Mouse (Mus musculus) embryonic facial prominence, embryonic 11.5 days (tissue): ENCODE data around the gene Pan3. TPM values are rescaled to one million over a fixed set of nuclear protein-coding genes. Genes with fewer than 3 reads are reported as not detected.
A peak's percentile ranks its signal among the peaks of the same experiment; 100 is the strongest.

ENCODE experiments used
- ATAC-seq: fragments of 200-750 bp; cut with Nextera tagmentation; replicated peaks from 2 replicates; pipeline ENCODE4 v1.8.0; 2017; ENCODE audit warnings: low read depth; ENCODE audit not compliant: insufficient number of reproducible peaks, low FRiP score, low TSS enrichment
- DNase-seq: peaks from one replicate; pipeline ENCODE4 v3.0.0-alpha.2; 2015; ENCODE audit warnings: low spot score
- H3K27ac ChIP-seq: fragments of 300-500 bp; sonication (generic); replicated peaks from 2 replicates; pipeline ENCODE4 v1.5.1; 2014; ENCODE audit warnings: mild to moderate bottlenecking, low read depth, low read length, control low read depth
- H3K27me3 ChIP-seq: fragments of 300-500 bp; sonication (generic); 2 replicates; pipeline ENCODE4 v1.6.1; 2014; ENCODE audit warnings: mild to moderate bottlenecking, low read length, moderate library complexity, mixed read lengths; ENCODE audit not compliant: control insufficient read depth, insufficient read depth
- H3K36me3 ChIP-seq: fragments of 300-500 bp; sonication (generic); replicated peaks from 2 replicates; pipeline ENCODE4 v1.6.1; 2014; ENCODE audit warnings: low read depth, mild to moderate bottlenecking, low read length, moderate library complexity, mixed read lengths; ENCODE audit not compliant: control insufficient read depth, insufficient read depth
- H3K4me1 ChIP-seq: fragments of 300-500 bp; sonication (generic); 2 replicates; pipeline ENCODE4 v1.6.1; 2014; ENCODE audit warnings: low read length, mixed read lengths; ENCODE audit not compliant: control insufficient read depth, insufficient read depth
- H3K4me2 ChIP-seq: fragments of 300-500 bp; sonication (generic); 2 replicates; pipeline ENCODE4 v1.6.1; 2014; ENCODE audit warnings: low read depth, mild to moderate bottlenecking, control low read depth, low read length, moderate library complexity
- H3K4me3 ChIP-seq: fragments of 300-500 bp; sonication (generic); 2 replicates; pipeline ENCODE4 v1.5.1; 2014; ENCODE audit warnings: low read depth, low read length, control low read depth
- H3K9ac ChIP-seq: fragments of 300-500 bp; sonication (generic); replicated peaks from 2 replicates; pipeline ENCODE4 v1.6.1; 2014; ENCODE audit warnings: mild to moderate bottlenecking, control low read depth, low read length
- H3K9me3 ChIP-seq: fragments of 300-500 bp; sonication (generic); replicated peaks from 2 replicates; pipeline ENCODE4 v1.6.1; 2016; ENCODE audit warnings: mild to moderate bottlenecking, low read length, inconsistent platforms, mixed read lengths; ENCODE audit not compliant: control insufficient read depth
- WGBS: fragments of 180-500 bp; shearing (Covaris S2); extraction: QIAGEN DNeasy Blood & Tissue Kit; methylation state at CpG from one replicate; pipeline ENCODE4 v1.1.7; 2014; 5-methylcytosine and 5-hydroxymethylcytosine counted together
- polyA plus RNA-seq: library from polyadenylated mRNA; unstranded; fragments of >200 nt; fragmentation: Nextera tagmentation; extraction: Ambion mirVana; gene quantifications from 2 replicates; pipeline ENCODE4 v1.2.1, GENCODE M21; 2014

Pan3 gene
- polyA plus RNA-seq, 1 experiment from 2014 or later: 41.2 TPM

DNA sequence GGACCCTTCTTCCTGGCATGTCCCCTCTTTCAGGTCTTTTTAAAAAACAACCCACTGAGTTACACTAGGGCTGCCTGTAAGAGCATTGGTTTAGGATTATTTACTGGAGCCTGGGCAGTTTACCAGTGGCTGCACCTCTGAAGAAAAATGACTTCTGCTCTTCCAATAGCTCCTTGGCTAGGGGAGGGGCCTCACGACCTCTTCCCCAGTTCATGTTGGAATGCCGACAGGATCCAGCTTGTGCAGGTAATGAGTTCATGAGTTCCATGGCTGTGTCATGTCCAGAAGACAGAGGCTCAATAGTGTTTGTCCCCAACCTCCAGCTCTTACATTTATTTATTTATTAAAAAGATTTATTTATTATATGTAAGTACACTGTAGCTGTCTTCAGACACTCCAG, 5.8 kb downstream of the Pan3 start:
- ATAC-seq: no peak

DNA sequence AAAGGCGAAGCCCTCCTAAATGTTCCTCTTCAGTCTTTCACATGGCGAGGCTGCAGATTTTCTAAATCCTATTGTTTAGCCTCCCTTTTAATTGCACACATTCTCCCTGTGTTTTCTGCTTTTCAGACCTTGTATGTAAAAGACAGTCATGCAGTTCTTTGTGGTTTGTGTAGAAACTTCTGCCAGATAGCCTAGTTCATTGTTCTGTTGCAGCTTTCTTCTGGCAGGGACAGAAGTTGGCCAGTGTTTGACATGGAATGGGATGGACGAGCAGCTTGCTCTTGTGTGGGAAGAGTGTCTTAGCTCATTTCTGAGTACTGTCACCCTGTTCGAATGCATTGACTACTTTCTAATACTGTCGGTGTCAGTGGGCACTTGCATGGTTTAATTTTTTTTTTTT, 6.5 kb downstream of the Pan3 start:
- Histone ChIP-seq H3K36me3 (no peaks in the 10 kb centered on the region), H3K27me3 (no peaks in the 10 kb centered on the region), H3K4me1 (no peaks in the 10 kb centered on the region; the same call in 1 of the 2 replicates), H3K27ac (no peak overlapping the region), H3K4me2 (no peak overlapping the region), H3K9ac (no peak overlapping the region), H3K9me3 (no peaks in the 10 kb centered on the region), H3K4me3 (no peak overlapping the region)
- 86% methylated on average over 5 of the region's 5 CpGs for WGBS
- ATAC-seq (no peak), DNase-seq (no peak)

More for the DNA sequence above, 5.8 kb downstream of the Pan3 start:
- 67% methylated on average over 2 of the region's 2 CpGs for WGBS
- H3K4me2 ChIP-seq: no peak overlapping the region
- no peaks in the 10 kb centered on the region; the same call in 1 of the 2 replicates for H3K4me1 ChIP-seq
- H3K9me3 ChIP-seq: no peaks in the 10 kb centered on the region
- DNase-seq: no peak
- H3K9ac ChIP-seq: no peak overlapping the region
- no peaks in the 10 kb centered on the region for H3K27me3 ChIP-seq
- H3K27ac ChIP-seq: no peak overlapping the region
- no peaks in the 10 kb centered on the region for H3K36me3 ChIP-seq
- H3K4me3 ChIP-seq: no peak overlapping the region

DNA sequence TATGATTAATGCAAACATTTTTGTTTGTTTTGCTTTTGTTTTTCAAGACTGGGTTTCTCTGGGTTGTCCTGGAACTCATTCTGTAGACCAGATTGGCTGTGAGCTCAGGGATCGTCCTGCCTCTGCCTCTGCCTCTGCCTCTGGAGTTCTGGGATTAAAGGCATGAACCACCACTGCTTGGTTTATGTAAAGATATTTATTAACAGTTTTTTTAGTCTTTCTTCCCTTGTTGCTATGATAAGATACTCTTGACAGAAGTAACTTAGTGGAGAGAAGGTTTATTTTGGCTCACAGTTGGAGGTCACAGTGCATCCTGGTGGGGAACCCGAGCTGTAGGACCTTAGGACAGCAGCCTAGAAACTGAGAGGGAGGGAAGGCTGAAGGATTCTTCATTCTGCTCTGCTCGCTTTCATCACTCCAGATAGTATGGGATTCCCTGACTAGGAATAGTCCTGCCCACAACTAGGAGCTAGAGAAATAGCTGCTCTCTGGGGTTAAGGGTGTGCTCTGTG, 11.1 kb downstream of the Pan3 start:
- WGBS: 73% methylated on average over 3 of the region's 3 CpGs
- H3K4me2 ChIP-seq: no peak overlapping the region
- H3K4me3 ChIP-seq: no peak overlapping the region

DNA sequence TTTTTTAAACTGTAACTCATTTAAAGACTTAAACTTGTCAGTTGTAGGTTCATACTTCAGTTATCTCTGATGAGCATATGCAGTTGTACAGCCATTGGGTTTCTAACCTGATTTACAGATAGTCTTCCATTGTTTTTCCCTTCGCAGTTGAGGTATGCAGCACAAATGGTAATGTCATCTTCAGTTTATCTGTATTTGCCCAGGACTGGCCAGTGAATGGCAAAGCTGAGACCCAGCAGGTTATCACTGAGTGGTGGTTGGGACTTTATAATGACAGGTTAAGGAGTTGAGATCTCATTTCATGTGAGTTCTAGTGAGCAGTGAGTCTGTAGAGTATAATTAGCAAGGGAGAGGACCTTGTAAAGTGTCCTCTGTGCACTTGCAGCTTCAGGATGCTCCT, 12.0 kb downstream of the Pan3 start:
- WGBS: 97% methylated on average over 1 of the region's 1 CpGs
- no peak for ATAC-seq
- H3K4me1 ChIP-seq: no peaks in the 10 kb centered on the region; the same call in 1 of the 2 replicates

More for the DNA sequence above, 11.1 kb downstream of the Pan3 start:
- no peaks in the 10 kb centered on the region for H3K9me3 ChIP-seq
- no peak overlapping the region for H3K9ac ChIP-seq
- H3K4me1 ChIP-seq: no peaks in the 10 kb centered on the region; the same call in 1 of the 2 replicates
- DNase-seq (no peak), ATAC-seq (no peak)
- no peak overlapping the region for H3K27ac ChIP-seq
- no peaks in the 10 kb centered on the region for H3K27me3 ChIP-seq
- no peaks in the 10 kb centered on the region for H3K36me3 ChIP-seq

DNA sequence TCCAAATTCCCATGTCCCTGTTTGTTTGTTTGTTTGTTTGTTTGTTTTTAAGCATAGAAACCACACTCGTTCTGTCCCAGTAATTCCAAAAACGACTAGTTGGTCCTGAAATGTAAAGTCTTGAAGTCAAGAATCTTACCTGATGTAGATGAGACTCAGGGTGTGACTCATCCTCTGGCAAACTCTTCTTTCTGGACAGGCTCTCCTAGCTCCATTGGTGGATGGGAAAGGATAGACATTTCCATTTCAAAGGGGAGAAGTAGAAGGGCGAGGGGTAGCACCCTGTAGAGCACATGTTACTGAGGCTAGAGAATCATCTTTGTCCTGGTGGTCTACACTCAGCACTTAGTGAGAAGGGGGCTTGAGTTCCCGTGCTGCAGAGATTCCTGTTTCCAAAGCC, 12.8 kb downstream of the Pan3 start:
- H3K9me3 ChIP-seq: no peaks in the 10 kb centered on the region
- no peaks in the 10 kb centered on the region; the same call in 1 of the 2 replicates for H3K4me1 ChIP-seq
- H3K27me3 ChIP-seq: no peaks in the 10 kb centered on the region
- no peak for ATAC-seq
- 78% methylated on average over 4 of the region's 4 CpGs for WGBS
- DNase-seq: no peak
- H3K36me3 ChIP-seq: no peaks in the 10 kb centered on the region
- no peak overlapping the region for H3K27ac ChIP-seq
- H3K4me2 ChIP-seq: no peak overlapping the region
- no peak overlapping the region for H3K9ac ChIP-seq
- no peak overlapping the region for H3K4me3 ChIP-seq

More for the DNA sequence above, 12.0 kb downstream of the Pan3 start:
- Histone ChIP-seq H3K4me2 (no peak overlapping the region), H3K9ac (no peak overlapping the region), H3K27ac (no peak overlapping the region), H3K9me3 (no peaks in the 10 kb centered on the region), H3K27me3 (no peaks in the 10 kb centered on the region), H3K4me3 (no peak overlapping the region), H3K36me3 (no peaks in the 10 kb centered on the region)
- DNase-seq: no peak

DNA sequence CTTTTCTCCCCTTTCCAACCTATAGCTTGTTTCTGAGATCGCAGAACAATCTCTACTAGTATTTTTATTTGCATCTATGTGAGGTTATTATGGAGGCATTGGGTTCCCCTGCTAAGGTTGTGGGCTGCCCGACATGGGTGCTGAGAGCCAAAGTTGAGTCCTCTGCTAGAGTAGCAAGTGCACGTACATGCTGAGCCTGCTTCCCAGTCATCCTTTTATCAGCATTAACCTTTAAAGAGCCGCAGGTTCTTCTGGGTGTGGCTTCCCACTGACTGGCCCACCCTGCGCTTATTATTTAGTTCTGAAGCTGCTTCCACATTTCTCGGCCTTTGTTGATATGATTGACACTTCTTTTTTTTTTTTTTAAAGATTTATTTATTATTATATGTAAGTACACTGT, 14.3 kb downstream of the Pan3 start:
- ATAC-seq (no peak), DNase-seq (no peak)
- H3K4me1 ChIP-seq: no peaks in the 10 kb centered on the region
- no peak overlapping the region for H3K27ac ChIP-seq
- H3K9ac ChIP-seq: no peak overlapping the region
- 83% methylated on average over 6 of the region's 6 CpGs for WGBS
- H3K36me3 ChIP-seq: no peaks in the 10 kb centered on the region
- no peak overlapping the region for H3K4me3 ChIP-seq
- no peak overlapping the region for H3K4me2 ChIP-seq
- H3K27me3 ChIP-seq: no peaks in the 10 kb centered on the region
- no peaks in the 10 kb centered on the region for H3K9me3 ChIP-seq

DNA sequence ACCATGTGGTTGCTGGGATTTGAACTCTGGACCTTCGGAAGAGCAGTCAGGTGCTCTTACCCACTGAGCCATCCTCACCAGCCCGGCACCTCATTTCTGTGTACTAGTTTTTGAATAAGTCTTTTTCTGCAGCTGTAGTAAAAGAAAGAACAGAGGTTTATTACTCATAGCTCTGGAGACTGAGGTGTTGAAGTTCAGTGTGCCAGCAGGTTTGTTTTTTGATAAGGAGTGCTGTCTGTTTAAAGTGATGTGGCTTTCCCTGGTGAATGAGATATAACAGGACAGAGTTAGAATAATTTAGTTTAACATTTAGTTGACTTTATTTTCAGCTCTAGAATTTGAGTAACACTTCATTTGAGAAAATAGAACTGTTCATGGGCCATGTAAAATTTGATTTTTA, 14.8 kb downstream of the Pan3 start:
- Histone ChIP-seq H3K27ac (no peak overlapping the region), H3K27me3 (no peaks in the 10 kb centered on the region), H3K9ac (no peak overlapping the region), H3K4me1 (no peaks in the 10 kb centered on the region), H3K4me3 (no peak overlapping the region), H3K9me3 (no peaks in the 10 kb centered on the region), H3K4me2 (no peak overlapping the region), H3K36me3 (no peaks in the 10 kb centered on the region)
- no peak for DNase-seq
- no peak for ATAC-seq
- 90% methylated on average over 2 of the region's 2 CpGs for WGBS

DNA sequence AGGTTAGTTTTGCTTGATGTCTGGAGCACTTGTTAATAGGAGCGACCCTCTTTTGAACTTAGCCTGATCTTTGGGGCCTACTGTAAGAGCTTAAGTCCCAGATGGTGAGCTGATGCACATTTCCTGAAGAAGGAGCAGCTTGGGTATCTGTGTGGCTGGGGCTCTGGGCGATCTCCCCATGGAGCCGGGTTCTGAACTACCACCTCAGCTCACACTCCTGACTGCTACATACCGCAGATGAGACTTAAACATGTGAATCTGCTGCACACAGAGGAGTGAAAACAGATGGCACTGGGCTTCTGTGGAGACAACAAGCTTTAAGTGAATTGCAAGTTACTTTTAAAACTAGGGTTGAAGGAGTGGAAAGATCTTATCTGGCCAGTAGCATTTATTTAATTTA, 15.3 kb downstream of the Pan3 start:
- WGBS: 77% methylated on average over 4 of the region's 4 CpGs
- Histone ChIP-seq H3K36me3 (no peaks in the 10 kb centered on the region), H3K9ac (no peak overlapping the region)

More for the DNA sequence above, 15.3 kb downstream of the Pan3 start:
- ATAC-seq (no peak), DNase-seq (peak; percentile 21)
- Histone ChIP-seq H3K4me1 (no peaks in the 10 kb centered on the region), H3K27me3 (no peaks in the 10 kb centered on the region), H3K4me2 (no peak overlapping the region), H3K4me3 (no peak overlapping the region), H3K9me3 (no peaks in the 10 kb centered on the region), H3K27ac (no peak overlapping the region)
